Mouse (Mus musculus) right cerebral cortex, postnatal 10 days (tissue): Measurements from ENCODE around the gene Cdr2.
"Not testable (repeated sequence)": the region's sequence is repeated elsewhere in the genome, so short reads cannot be mapped to it uniquely, and the experiment has no call there.

Experiments used
- DNase-seq, 2 experiments: peaks; one replicate each; pipeline ENCODE4 v3.0.0; 2021; ENCODE audit warnings: low spot score in 2 of 2

The Cdr2 gene

DNA sequence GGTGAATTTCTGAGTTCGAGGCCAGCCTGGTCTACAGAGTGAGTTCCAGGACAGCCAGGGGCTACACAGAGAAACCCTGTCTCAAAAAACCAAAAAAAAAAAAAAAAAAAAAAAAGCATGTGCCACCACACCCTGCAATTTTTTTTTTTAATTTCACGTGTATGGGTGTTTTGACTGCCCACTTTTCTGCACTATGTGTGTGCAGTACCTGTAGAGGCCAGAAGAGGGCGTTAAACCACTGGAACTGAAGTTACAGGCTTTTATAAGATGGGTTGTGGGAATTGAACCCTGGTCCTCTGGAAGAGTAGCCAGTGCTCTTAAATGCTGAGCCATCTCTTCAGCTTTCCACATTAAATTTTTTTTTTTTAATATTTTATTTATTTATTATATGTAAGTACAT is 71.9 kb downstream of the Cdr2 start:
- DNase-seq = not testable (repeated sequence)
